Mouse (Mus musculus) embryonic facial prominence, embryonic 12.5 days (tissue): ENCODE data around the gene Glrx5. TPM values are rescaled to one million over a fixed set of nuclear protein-coding genes. Genes with fewer than 3 reads are reported as not detected.

ENCODE experiments used
- ATAC-seq: fragments of 200-750 bp; cut with Nextera tagmentation; 2 replicates; pipeline ENCODE4 v1.8.0; 2017; ENCODE audit not compliant: insufficient number of reproducible peaks, insufficient read depth, low FRiP score, low TSS enrichment
- H3K27ac ChIP-seq: fragments of 300-500 bp; sonication (generic); 2 replicates; pipeline ENCODE4 v1.5.1; 2016; ENCODE audit warnings: mild to moderate bottlenecking
- H3K27me3 ChIP-seq: fragments of 300-500 bp; sonication (generic); 2 replicates; pipeline ENCODE4 v1.6.1; 2016; ENCODE audit warnings: mild to moderate bottlenecking, moderate library complexity
- H3K36me3 ChIP-seq: fragments of 300-500 bp; sonication (generic); 2 replicates; pipeline ENCODE4 v1.6.1; 2016; ENCODE audit warnings: mild to moderate bottlenecking
- H3K4me1 ChIP-seq: fragments of 300-500 bp; sonication (generic); 2 replicates; pipeline ENCODE4 v1.6.1; 2016
- H3K4me2 ChIP-seq: fragments of 300-500 bp; sonication (generic); replicated peaks from 2 replicates; pipeline ENCODE4 v1.6.1; 2016; ENCODE audit warnings: mild to moderate bottlenecking, moderate library complexity
- H3K4me3 ChIP-seq: fragments of 300-500 bp; sonication (generic); 2 replicates; pipeline ENCODE4 v1.5.1; 2016; ENCODE audit warnings: mild to moderate bottlenecking
- H3K9ac ChIP-seq: fragments of 300-500 bp; sonication (generic); 2 replicates; pipeline ENCODE4 v1.6.1; 2016; ENCODE audit warnings: mild to moderate bottlenecking, moderate library complexity
- H3K9me3 ChIP-seq: fragments of 300-500 bp; sonication (generic); 2 replicates; pipeline ENCODE4 v1.6.1; 2016; ENCODE audit warnings: mild to moderate bottlenecking, moderate library complexity
- WGBS: fragments of 180-500 bp; shearing (Covaris S2); methylation state at CpG from one replicate; pipeline ENCODE4 v1.1.7; 2016; 5-methylcytosine and 5-hydroxymethylcytosine counted together
- polyA plus RNA-seq: library from polyadenylated mRNA; unstranded; fragments of >200 nt; fragmentation: Nextera tagmentation; extraction: Ambion mirVana; gene quantifications from 2 replicates; pipeline ENCODE4 v1.2.1, GENCODE M21; 2016

Glrx5 gene
- polyA plus RNA-seq, 1 experiment from 2014 or later = 188 TPM

GRCm38 (mm10) chr12:105022141-105022540 lies 10.3 kb upstream of the Glrx5 start:
- no peaks in the 10 kb centered on the region for H3K4me1 ChIP-seq
- no peaks in the 10 kb centered on the region for H3K36me3 ChIP-seq
- WGBS = 63% methylated on average over 7 of the region's 7 CpGs
- ATAC-seq = no peak
- peaks cover 12% of the 10 kb centered on the region for H3K9me3 ChIP-seq
- no peak overlapping the region for H3K27ac ChIP-seq
- H3K4me3 ChIP-seq = no peak overlapping the region
- H3K4me2 ChIP-seq = no peak overlapping the region
- no peak overlapping the region for H3K9ac ChIP-seq
- H3K27me3 ChIP-seq = no peaks in the 10 kb centered on the region

GRCm38 (mm10) chr12:105022776-105023175 lies 9.7 kb upstream of the Glrx5 start:
- Histone ChIP-seq H3K4me2 (no peak overlapping the region), H3K4me1 (no peaks in the 10 kb centered on the region), H3K9ac (no peak overlapping the region), H3K27ac (no peak overlapping the region), H3K9me3 (peaks cover 12% of the 10 kb centered on the region), H3K4me3 (no peak overlapping the region), H3K36me3 (no peaks in the 10 kb centered on the region), H3K27me3 (no peaks in the 10 kb centered on the region)
- ATAC-seq = no peak
- 97% methylated on average over 9 of the region's 9 CpGs for WGBS

GRCm38 (mm10) chr12:105025271-105025946 lies 7.1 kb upstream of the Glrx5 start:
- no peak overlapping the region for H3K4me3 ChIP-seq
- peaks cover 16% of the 10 kb centered on the region for H3K36me3 ChIP-seq
- 50% methylated on average over 8 of the region's 8 CpGs for WGBS
- no peak for ATAC-seq
- peaks cover 12% of the 10 kb centered on the region for H3K9me3 ChIP-seq
- no peak overlapping the region for H3K4me2 ChIP-seq
- no peak overlapping the region for H3K9ac ChIP-seq
- no peaks in the 10 kb centered on the region; the same call in 1 of the 2 replicates for H3K4me1 ChIP-seq
- H3K27ac ChIP-seq = no peak overlapping the region
- no peaks in the 10 kb centered on the region for H3K27me3 ChIP-seq

GRCm38 (mm10) chr12:105025947-105026586 lies 6.4 kb upstream of the Glrx5 start:
- no peaks in the 10 kb centered on the region for H3K27me3 ChIP-seq
- ATAC-seq = no peak
- no peak overlapping the region for H3K27ac ChIP-seq
- 50% methylated on average over 10 of the region's 10 CpGs for WGBS
- H3K4me3 ChIP-seq = no peak overlapping the region
- H3K4me1 ChIP-seq = peaks cover 6% of the 10 kb centered on the region
- no peak overlapping the region for H3K4me2 ChIP-seq
- H3K9ac ChIP-seq = no peak overlapping the region
- H3K9me3 ChIP-seq = peaks cover 12% of the 10 kb centered on the region
- H3K36me3 ChIP-seq = peaks cover 16% of the 10 kb centered on the region

- no peak overlapping the region for H3K27ac ChIP-seq
- 37% methylated on average over 15 of the region's 15 CpGs for WGBS
- ATAC-seq = no peak
- H3K9ac ChIP-seq = no peak overlapping the region
- no peaks in the 10 kb centered on the region for H3K27me3 ChIP-seq
- H3K36me3 ChIP-seq = peaks cover 16% of the 10 kb centered on the region
- H3K4me2 ChIP-seq = no peak overlapping the region
- peaks cover 12% of the 10 kb centered on the region for H3K9me3 ChIP-seq
- peaks cover 10% of the 10 kb centered on the region for H3K4me1 ChIP-seq
- H3K4me3 ChIP-seq = no peak overlapping the region
These were observed 5.0 kb upstream of the Glrx5 start for GRCm38 (mm10) chr12:105027323-105027991.

GRCm38 (mm10) chr12:105029890-105030289 lies 2.6 kb upstream of the Glrx5 start:
- no peak overlapping the region for H3K9ac ChIP-seq
- peaks cover 16% of the 10 kb centered on the region for H3K36me3 ChIP-seq
- no peak overlapping the region for H3K4me3 ChIP-seq
- no peaks in the 10 kb centered on the region for H3K9me3 ChIP-seq
- no peak for ATAC-seq
- no peaks in the 10 kb centered on the region for H3K27me3 ChIP-seq
- H3K4me2 ChIP-seq = no peak overlapping the region
- H3K27ac ChIP-seq = no peak overlapping the region
- WGBS = 91% methylated on average over 9 of the region's 9 CpGs
- peaks cover 26% of the 10 kb centered on the region for H3K4me1 ChIP-seq

- Histone ChIP-seq H3K4me3 (peak overlapping the region; percentile 88), H3K4me1 (peaks cover 26% of the 10 kb centered on the region), H3K4me2 (peak overlapping the region; percentile 89), H3K9me3 (no peaks in the 10 kb centered on the region), H3K27ac (0 out of 2 replicates have a peak overlapping the region, but pooled peaks have one; percentile 46), H3K36me3 (peaks cover 16% of the 10 kb centered on the region), H3K27me3 (no peaks in the 10 kb centered on the region), H3K9ac (peak overlapping the region; percentile 80)
- WGBS = 7% methylated on average over 37 of the region's 37 CpGs
- ATAC-seq = no peak
These were observed 1.1 kb upstream of the Glrx5 start for GRCm38 (mm10) chr12:105031081-105032058.

GRCm38 (mm10) chr12:105032832-105033775 lies 616 bp downstream of the Glrx5 start:
- Histone ChIP-seq H3K9ac (peak overlapping the region; percentile 80), H3K9me3 (no peaks in the 10 kb centered on the region), H3K4me2 (peak overlapping the region; percentile 89), H3K27ac (peak overlapping the region; percentile 81), H3K36me3 (peaks cover 16% of the 10 kb centered on the region), H3K27me3 (no peaks in the 10 kb centered on the region), H3K4me1 (peaks cover 29% of the 10 kb centered on the region), H3K4me3 (peak overlapping the region; percentile 88)
- peak; percentile 44 for ATAC-seq
- WGBS = 3% methylated on average over 45 of the region's 45 CpGs

- peaks cover 10% of the 10 kb centered on the region for H3K36me3 ChIP-seq
- H3K27me3 ChIP-seq = no peaks in the 10 kb centered on the region
- peaks cover 31% of the 10 kb centered on the region for H3K4me1 ChIP-seq
- H3K4me3 ChIP-seq = peak overlapping the region; percentile 88
- ATAC-seq = no peak
- H3K9me3 ChIP-seq = no peaks in the 10 kb centered on the region
- WGBS = 76% methylated on average over 14 of the region's 14 CpGs
- peak overlapping the region; percentile 89 for H3K4me2 ChIP-seq
- H3K27ac ChIP-seq = no peak overlapping the region
- 0 out of 2 replicates have a peak overlapping the region, but pooled peaks have one; percentile 15 for H3K9ac ChIP-seq
These were observed 1.8 kb downstream of the Glrx5 start for GRCm38 (mm10) chr12:105034130-105034769.

- H3K9ac ChIP-seq = no peak overlapping the region
- H3K4me1 ChIP-seq = peaks cover 28% of the 10 kb centered on the region
- H3K4me3 ChIP-seq = no peak overlapping the region
- H3K27ac ChIP-seq = no peak overlapping the region
- H3K4me2 ChIP-seq = no peak overlapping the region
- H3K36me3 ChIP-seq = peaks cover 28% of the 10 kb centered on the region
- no peak for ATAC-seq
- 81% methylated on average over 11 of the region's 11 CpGs for WGBS
- H3K9me3 ChIP-seq = no peaks in the 10 kb centered on the region
- no peaks in the 10 kb centered on the region for H3K27me3 ChIP-seq
These were observed 5.7 kb downstream of the Glrx5 start for GRCm38 (mm10) chr12:105038211-105038610.
